Mouse (Mus musculus): ENCODE data around the gene Tanc2. TPM values are rescaled to one million over a fixed set of nuclear protein-coding genes. Genes with fewer than 3 reads are reported as not detected.

Tanc2 gene
- polyA plus RNA-seq, 1 experiment from 2014 or later, result 1.5 TPM

GRCm38 (mm10) chr11:105946694-105947154 lies 356.9 kb downstream of the Tanc2 start:
- Histone ChIP-seq H3K9me3 (ENCODE audit: low read length) (no peaks in the 10 kb centered on the region), H3K36me3 (replicated peaks; ENCODE audit: insufficient read depth, low read length) (no peaks in the 10 kb centered on the region), H3K9ac (replicated peaks) (no peak overlapping the region), H3K27me3 (ENCODE audit: insufficient read depth, low read length) (peaks cover 11% of the 10 kb centered on the region; the same call in 1 of the 2 replicates), H3K4me3 (ENCODE audit: low read depth, low read length) (no peak overlapping the region), H3K4me1 (ENCODE audit: insufficient read depth) (peaks cover 6% of the 10 kb centered on the region), H3K4me2 (ENCODE audit: low read depth, low read length) (no peak overlapping the region), H3K27ac (ENCODE audit: low read depth) (no peak overlapping the region)
- TF ChIP-seq EP300 (IDR thresholded peaks at IDR 0.05; ENCODE audit: low read depth) (no peak), CTCF (IDR thresholded peaks at IDR 0.05; ENCODE audit: low read depth) (no peak)
- ATAC-seq (no peak), DNase-seq (no peak)
- 17% methylated on average over 11 of the region's 11 CpGs for WGBS (ENCODE audit: insufficient replicate concordance)

- no peak for ATAC-seq
- Histone ChIP-seq H3K27me3 (ENCODE audit: insufficient read depth, low read length) (peaks cover 11% of the 10 kb centered on the region; the same call in 1 of the 2 replicates), H3K9ac (replicated peaks) (no peak overlapping the region), H3K36me3 (replicated peaks; ENCODE audit: insufficient read depth, low read length) (no peaks in the 10 kb centered on the region), H3K4me3 (ENCODE audit: low read depth, low read length) (no peak overlapping the region), H3K27ac (ENCODE audit: low read depth) (no peak overlapping the region), H3K4me2 (ENCODE audit: low read depth, low read length) (no peak overlapping the region), H3K9me3 (ENCODE audit: low read length) (no peaks in the 10 kb centered on the region), H3K4me1 (ENCODE audit: insufficient read depth) (peaks cover 6% of the 10 kb centered on the region)
- no peak for TF ChIP-seq CTCF (IDR thresholded peaks at IDR 0.05; ENCODE audit: low read depth)
- TF ChIP-seq EP300 (IDR thresholded peaks at IDR 0.05; ENCODE audit: low read depth), result no peak
- whole genome bisulfite sequencing (ENCODE audit: insufficient replicate concordance), result 24% methylated on average over 2 of the region's 2 CpGs
- DNase-seq, result no peak
Observed at GRCm38 (mm10) chr11:105948255-105948654, 358.5 kb downstream of the Tanc2 start.

DNA sequence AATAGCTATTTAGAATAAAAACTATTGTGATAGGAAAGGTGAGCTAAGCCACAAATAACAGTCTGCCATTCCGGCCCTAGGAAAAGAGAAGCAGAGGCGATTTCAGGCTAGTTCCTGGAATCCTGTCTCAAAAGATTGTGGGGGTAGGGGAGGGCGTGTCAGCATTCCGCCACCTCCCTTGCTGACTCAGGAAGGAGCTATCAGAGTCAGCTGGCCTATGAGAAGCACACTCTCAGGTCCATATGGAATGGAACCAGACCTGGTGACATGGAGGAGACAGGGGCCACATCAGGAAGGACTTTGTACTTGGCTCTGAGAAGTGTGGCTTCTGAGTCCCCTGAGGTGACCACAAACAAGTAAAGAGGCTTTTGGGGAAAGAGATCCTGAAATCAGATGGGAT lies 360.7 kb downstream of the Tanc2 start:
- H3K4me2 ChIP-seq (ENCODE audit: low read depth, low read length), result no peak overlapping the region
- ATAC-seq (no peak), DNase-seq (no peak)
- peaks cover 9% of the 10 kb centered on the region for H3K27me3 ChIP-seq (ENCODE audit: insufficient read depth, low read length)
- H3K4me3 ChIP-seq (ENCODE audit: low read depth, low read length), result no peak overlapping the region
- WGBS (ENCODE audit: insufficient replicate concordance), result 73% methylated on average over 4 of the region's 4 CpGs
- H3K9me3 ChIP-seq (ENCODE audit: low read length), result no peaks in the 10 kb centered on the region
- no peaks in the 10 kb centered on the region for H3K4me1 ChIP-seq (ENCODE audit: insufficient read depth)
- no peak overlapping the region for H3K27ac ChIP-seq (ENCODE audit: low read depth)
- TF ChIP-seq CTCF (IDR thresholded peaks at IDR 0.05; ENCODE audit: low read depth) (no peak), EP300 (IDR thresholded peaks at IDR 0.05; ENCODE audit: low read depth) (no peak)
- no peak overlapping the region for H3K9ac ChIP-seq (replicated peaks)
- H3K36me3 ChIP-seq (replicated peaks; ENCODE audit: insufficient read depth, low read length), result no peaks in the 10 kb centered on the region

DNA sequence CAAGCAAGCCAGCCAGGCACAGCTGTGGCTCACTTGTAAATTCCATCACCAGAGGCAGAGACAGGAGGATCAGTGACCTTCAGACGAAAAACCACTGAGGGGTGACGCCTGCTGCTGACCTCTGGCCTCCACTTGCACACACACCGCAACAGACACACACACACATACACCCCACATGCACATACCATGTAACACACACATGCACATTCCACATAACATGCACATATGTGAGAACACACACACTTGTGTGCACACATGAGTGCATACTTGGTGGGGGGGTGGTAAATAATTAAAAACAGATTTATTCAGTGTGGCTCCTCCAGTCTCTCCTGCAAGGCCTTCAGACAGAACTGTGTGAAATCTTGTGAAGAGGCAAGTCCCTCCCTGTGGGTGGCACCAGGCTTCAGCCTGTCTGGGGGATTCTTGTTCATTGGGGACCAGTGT lies 361.8 kb downstream of the Tanc2 start:
- H3K4me2 ChIP-seq (ENCODE audit: low read depth, low read length), result no peak overlapping the region
- H3K36me3 ChIP-seq (replicated peaks; ENCODE audit: insufficient read depth, low read length), result no peaks in the 10 kb centered on the region
- H3K27ac ChIP-seq (ENCODE audit: low read depth), result no peak overlapping the region
- no peaks in the 10 kb centered on the region for H3K4me1 ChIP-seq (ENCODE audit: insufficient read depth)
- no peak overlapping the region for H3K4me3 ChIP-seq (ENCODE audit: low read depth, low read length)
- TF ChIP-seq EP300 (IDR thresholded peaks at IDR 0.05; ENCODE audit: low read depth) (no peak), CTCF (IDR thresholded peaks at IDR 0.05; ENCODE audit: low read depth) (no peak)
- no peak for ATAC-seq
- DNase-seq, result no peak
- H3K9me3 ChIP-seq (ENCODE audit: low read length), result no peaks in the 10 kb centered on the region
- H3K27me3 ChIP-seq (ENCODE audit: insufficient read depth, low read length), result peaks cover 9% of the 10 kb centered on the region
- 51% methylated on average over 3 of the region's 3 CpGs for WGBS (ENCODE audit: insufficient replicate concordance)
- no peak overlapping the region for H3K9ac ChIP-seq (replicated peaks)

- Histone ChIP-seq H3K36me3 (replicated peaks; ENCODE audit: insufficient read depth, low read length) (no peaks in the 10 kb centered on the region), H3K27ac (ENCODE audit: low read depth) (no peak overlapping the region), H3K4me2 (ENCODE audit: low read depth, low read length) (no peak overlapping the region), H3K27me3 (ENCODE audit: insufficient read depth, low read length) (peaks cover 9% of the 10 kb centered on the region), H3K9me3 (ENCODE audit: low read length) (no peaks in the 10 kb centered on the region), H3K4me3 (ENCODE audit: low read depth, low read length) (no peak overlapping the region), H3K4me1 (ENCODE audit: insufficient read depth) (no peaks in the 10 kb centered on the region), H3K9ac (replicated peaks) (no peak overlapping the region)
- TF ChIP-seq EP300 (IDR thresholded peaks at IDR 0.05; ENCODE audit: low read depth) (no peak), CTCF (IDR thresholded peaks at IDR 0.05; ENCODE audit: low read depth) (no peak)
- ATAC-seq, result no peak
- no peak for DNase-seq
- 78% methylated on average over 9 of the region's 9 CpGs for WGBS (ENCODE audit: insufficient replicate concordance)
Observed at GRCm38 (mm10) chr11:105952111-105952510, 362.3 kb downstream of the Tanc2 start.

DNA sequence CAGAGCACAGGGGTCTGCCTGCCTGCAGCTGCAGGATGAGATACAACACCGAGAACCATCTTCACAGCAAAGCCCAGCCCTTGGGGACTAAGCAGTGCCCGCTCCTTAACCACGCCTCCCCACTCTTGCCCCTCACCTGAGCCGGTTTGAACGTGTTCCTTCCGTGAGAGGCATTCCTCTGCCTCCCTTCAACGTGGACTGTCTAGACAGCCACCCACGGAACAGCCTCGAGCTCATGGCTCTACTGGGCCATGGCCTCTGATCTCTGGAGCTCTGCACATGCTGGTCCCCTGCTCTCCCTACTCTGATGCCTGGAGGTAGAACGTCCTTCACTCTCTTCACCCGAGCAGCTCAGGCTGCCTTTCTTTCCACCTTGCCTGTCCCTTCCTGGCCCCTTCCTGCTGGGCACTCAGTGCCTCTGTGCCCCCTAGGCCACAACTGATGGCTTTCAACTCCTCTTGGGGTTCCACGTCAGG lies 363.2 kb downstream of the Tanc2 start, which contains the start of gene Cyb561:
TSS of gene Cyb561 (minus strand) at position 426 of the 476 bp plus-strand sequence.
- TF ChIP-seq CTCF (IDR thresholded peaks at IDR 0.05; ENCODE audit: low read depth), result no peak
- TF ChIP-seq EP300 (IDR thresholded peaks at IDR 0.05; ENCODE audit: low read depth), result no peak
- Histone ChIP-seq H3K36me3 (replicated peaks; ENCODE audit: insufficient read depth, low read length) (no peaks in the 10 kb centered on the region), H3K27me3 (ENCODE audit: insufficient read depth, low read length) (peaks cover 9% of the 10 kb centered on the region), H3K4me3 (ENCODE audit: low read depth, low read length) (no peak within 1 kb of the TSS), H3K4me2 (ENCODE audit: low read depth, low read length) (no peak within 1 kb of the TSS), H3K9me3 (ENCODE audit: low read length) (no peaks in the 10 kb centered on the region), H3K4me1 (ENCODE audit: insufficient read depth) (no peaks in the 10 kb centered on the region), H3K9ac (replicated peaks) (no peak within 1 kb of the TSS), H3K27ac (ENCODE audit: low read depth) (no peak within 1 kb of the TSS)
- no peak for ATAC-seq
- WGBS (ENCODE audit: insufficient replicate concordance), result 67% methylated on average over 12 of the region's 12 CpGs
- no peak for DNase-seq
